Mouse (Mus musculus): ENCODE data around the gene Prkce.

The Prkce gene

GRCm38 (mm10) chr17:86676909-86677308, 509.3 kb downstream of the Prkce start:
- DNase-seq (ENCODE audit: low spot score in 2 of 2), result no peak

- DNase-seq (ENCODE audit: low spot score in 2 of 2), result no peak
Observed at GRCm38 (mm10) chr17:86685263-86685662, 517.7 kb downstream of the Prkce start.

- DNase-seq (ENCODE audit: low spot score in 2 of 2), result no peak
Observed at GRCm38 (mm10) chr17:86687021-86687420, 519.4 kb downstream of the Prkce start.

GRCm38 (mm10) chr17:86690871-86691390, 523.3 kb downstream of the Prkce start:
- no peak for DNase-seq (ENCODE audit: low spot score in 2 of 2)

GRCm38 (mm10) chr17:86697751-86698150, 530.2 kb downstream of the Prkce start:
- DNase-seq (ENCODE audit: low spot score in 2 of 2), result no peak

GRCm38 (mm10) chr17:86703336-86703735, 535.8 kb downstream of the Prkce start:
- no peak for DNase-seq (ENCODE audit: low spot score in 2 of 2)

GRCm38 (mm10) chr17:86705236-86705635, 537.7 kb downstream of the Prkce start:
- no peak for DNase-seq (ENCODE audit: low spot score in 2 of 2)

- no peak for DNase-seq (ENCODE audit: low spot score in 2 of 2)
Observed at GRCm38 (mm10) chr17:86706467-86706866, 538.9 kb downstream of the Prkce start.
